In genomic region chr2:59583961-59584360, GRCm38 (mm10) we compare ENCODE assay signal across 15 mouse cellular contexts.
"Had no signal": no experiment of that assay in that cellular context is flagged by ENCODE, and none has a peak within 500 bp of the region (broad histone marks: within the 10 kb centered on the region; RNA-seq: fewer than 3 reads in every experiment).

No protein-coding gene starts in this region.

- H3K4me2 ChIP-seq: kidney, embryonic 15.5 days; limb, embryonic 15.5 days; liver, embryonic 13.5 days; lung, embryonic 15.5 days; midbrain, embryonic 12.5 days; neural tube, embryonic 13.5 days had no signal

- H3K27ac ChIP-seq: kidney, embryonic 15.5 days; limb, embryonic 15.5 days; liver, embryonic 13.5 days; lung, embryonic 15.5 days; midbrain, embryonic 12.5 days; neural tube, embryonic 13.5 days had no signal

- H3K9ac ChIP-seq: kidney, embryonic 15.5 days; limb, embryonic 15.5 days; liver, embryonic 13.5 days; liver, postnatal 0 days; lung, embryonic 15.5 days; midbrain, embryonic 12.5 days; neural tube, embryonic 13.5 days had no signal

- ATAC-seq: intestine, embryonic 16.5 days; liver, postnatal 0 days; midbrain, embryonic 16.5 days had no signal

- H3K27me3 ChIP-seq: kidney, embryonic 15.5 days; limb, embryonic 15.5 days; liver, embryonic 13.5 days; lung, embryonic 15.5 days; midbrain, embryonic 12.5 days; neural tube, embryonic 13.5 days had no signal

- H3K36me3 ChIP-seq: kidney, embryonic 15.5 days; limb, embryonic 15.5 days; liver, embryonic 13.5 days; lung, embryonic 15.5 days; midbrain, embryonic 12.5 days; neural tube, embryonic 13.5 days had no signal

- DNase-seq: kidney, adult 2 months; kidney, postnatal 14 days; liver, embryonic 13.5 days; liver, postnatal 0 days; retina, postnatal 1 day; spleen, adult 18-20 months; thymus, adult 18-20 months; thymus, postnatal 14 days had no signal

- H3K4me3 ChIP-seq: kidney, embryonic 15.5 days; limb, embryonic 15.5 days; liver, embryonic 13.5 days; lung, embryonic 15.5 days; midbrain, embryonic 12.5 days; neural tube, embryonic 13.5 days had no signal

- H3K4me1 ChIP-seq: limb, embryonic 15.5 days; liver, embryonic 13.5 days; midbrain, embryonic 12.5 days; neural tube, embryonic 13.5 days had no signal

- H3K9me3 ChIP-seq: kidney, embryonic 15.5 days; limb, embryonic 15.5 days; liver, embryonic 13.5 days; lung, embryonic 15.5 days; midbrain, embryonic 12.5 days; neural tube, embryonic 13.5 days had no signal
